Mouse (Mus musculus) stomach, adult 2 months (tissue): ENCODE results near the gene Rhbdd3. TPM values are rescaled to one million over a fixed set of nuclear protein-coding genes. Genes with fewer than 3 reads are reported as not detected.

Experiments
- polyA plus RNA-seq: library from polyadenylated mRNA; depleted of rRNA; stranded (reverse); fragments of >200 nt; gene quantifications from 2 replicates; pipeline ENCODE4 v1.2.3, GENCODE M21; 2012; rRNA removed

Gene Rhbdd3
- 10.2 and 13.8 TPM in 2 replicates for polyA plus RNA-seq

DNA sequence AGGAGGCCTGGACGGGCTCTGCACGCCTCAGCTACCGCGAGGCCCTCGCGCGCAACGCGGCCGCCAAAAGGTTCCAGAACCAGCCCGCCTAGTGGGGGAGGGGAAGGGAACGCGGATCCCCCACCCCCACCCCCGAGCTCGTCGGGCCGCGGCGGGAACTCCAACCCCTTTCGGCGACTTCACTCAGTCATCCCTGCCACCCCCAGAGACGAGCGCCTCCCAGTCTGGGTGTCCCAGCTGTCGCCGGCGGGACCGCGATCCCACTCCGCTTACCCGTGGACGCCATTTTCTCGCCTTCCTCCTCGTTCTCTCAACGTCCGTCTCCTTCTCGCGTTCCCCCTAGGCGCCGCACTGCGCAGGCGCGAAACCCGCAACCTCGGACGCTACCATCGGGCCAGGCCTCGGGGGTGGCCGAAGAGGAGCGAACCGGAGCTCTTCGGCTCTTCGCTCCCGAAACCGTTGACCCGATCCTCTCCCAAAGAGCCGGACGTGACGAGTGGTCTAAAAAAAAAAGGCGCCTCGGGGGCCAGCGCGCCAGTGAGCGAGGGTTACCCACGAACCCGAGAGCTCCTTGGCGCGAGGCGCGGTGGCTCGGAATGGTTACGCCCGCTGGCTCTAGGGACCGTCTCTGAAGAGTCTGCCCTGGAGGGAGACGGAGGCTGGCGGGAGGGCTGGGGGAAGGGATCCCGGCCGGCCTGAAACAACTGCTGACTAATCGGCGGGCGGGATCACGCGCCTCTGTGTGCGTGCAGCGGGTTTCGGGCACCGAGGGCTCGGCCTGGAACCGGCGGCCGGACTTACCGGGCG, at the start of gene Rhbdd3, which contains the start of gene Ewsr1:
Gene Rhbdd3, plus strand, starts transcription at position 191 of the 807 bp plus-strand sequence.
Gene Ewsr1, minus strand, starts transcription at position 531 of the 807 bp plus-strand sequence.

DNA sequence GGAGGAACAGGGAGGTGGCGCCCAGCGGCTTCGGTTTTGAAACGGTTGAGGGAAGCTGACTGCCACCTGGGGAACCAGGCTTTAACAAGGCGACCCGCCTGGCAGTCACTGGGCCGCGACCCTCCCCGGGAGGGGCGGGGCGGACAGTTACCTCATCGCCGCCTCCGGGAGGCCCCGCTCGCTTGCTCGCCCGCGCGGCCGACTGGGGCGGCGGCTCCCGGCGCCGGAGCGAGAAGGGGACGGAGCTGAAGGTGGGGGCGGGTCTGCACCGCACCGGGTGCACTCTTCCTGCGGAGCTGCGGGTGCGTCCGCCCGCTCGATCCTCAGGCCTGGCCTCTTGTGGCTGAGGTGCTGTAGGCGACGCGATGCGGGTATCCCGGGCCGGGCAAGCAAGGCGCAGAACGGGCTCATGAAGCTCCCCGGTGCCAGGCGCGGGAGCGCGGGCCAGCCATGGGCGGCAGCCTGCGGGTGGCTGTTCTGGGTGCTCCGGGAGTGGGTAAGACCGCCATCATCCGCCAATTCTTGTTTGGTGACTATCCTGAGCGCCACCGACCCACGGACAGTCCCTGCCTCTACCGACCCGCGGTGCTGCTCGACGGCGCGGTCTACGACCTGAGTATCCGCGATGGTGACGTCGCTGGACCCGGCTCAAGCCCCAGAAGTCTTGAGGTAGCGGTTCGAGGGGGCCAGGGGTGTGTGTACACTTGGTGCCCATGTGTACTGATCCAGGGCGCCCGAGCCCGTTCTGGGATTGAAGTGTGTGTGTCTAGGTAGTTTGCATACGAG, 40.7 kb upstream of the Rhbdd3 start, which contains the start of gene Rasl10a:
Gene Rasl10a, plus strand, starts transcription at position 273 of the 786 bp plus-strand sequence.

DNA sequence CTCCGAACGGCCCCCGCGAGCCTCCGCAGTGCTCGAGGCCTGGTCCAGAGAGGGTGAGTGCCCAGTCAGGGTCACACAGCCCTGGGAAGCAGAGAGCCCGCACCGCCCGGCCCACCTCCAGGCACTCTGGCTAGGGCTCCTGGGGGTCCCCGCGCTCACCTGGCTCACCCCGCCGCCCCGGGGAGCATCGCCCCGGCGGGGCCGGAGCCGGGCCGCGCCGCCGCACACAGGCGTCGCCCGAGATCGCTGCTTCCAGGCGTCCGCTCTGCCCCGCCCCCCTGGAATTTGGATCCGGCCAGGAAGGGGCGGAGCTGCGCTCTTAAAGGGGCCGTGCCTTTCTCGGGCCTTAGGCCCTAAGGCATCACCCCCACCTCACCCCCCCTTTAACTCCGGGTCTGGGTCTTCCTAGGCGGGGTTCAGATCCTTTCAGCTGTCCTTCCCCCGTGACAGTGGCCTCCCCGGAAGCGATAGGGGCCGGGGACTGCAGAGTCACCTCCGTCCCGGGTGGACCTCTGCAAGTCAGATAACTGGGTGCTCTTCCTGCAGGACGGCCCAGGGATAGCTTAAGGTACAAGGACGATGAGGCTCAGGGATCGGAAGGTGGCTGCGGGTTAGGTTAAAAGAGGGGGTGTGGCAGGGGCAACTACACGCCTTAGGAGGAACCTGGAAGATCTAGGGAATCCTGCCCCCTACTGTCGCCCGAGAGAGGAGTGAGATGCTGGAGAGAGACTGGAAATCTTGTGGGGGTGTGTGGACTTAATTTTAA, 33.5 kb upstream of the Rhbdd3 start, which contains the start of gene Gas2l1:
Gene Gas2l1, minus strand, starts transcription at position 272 of the 766 bp plus-strand sequence.

DNA sequence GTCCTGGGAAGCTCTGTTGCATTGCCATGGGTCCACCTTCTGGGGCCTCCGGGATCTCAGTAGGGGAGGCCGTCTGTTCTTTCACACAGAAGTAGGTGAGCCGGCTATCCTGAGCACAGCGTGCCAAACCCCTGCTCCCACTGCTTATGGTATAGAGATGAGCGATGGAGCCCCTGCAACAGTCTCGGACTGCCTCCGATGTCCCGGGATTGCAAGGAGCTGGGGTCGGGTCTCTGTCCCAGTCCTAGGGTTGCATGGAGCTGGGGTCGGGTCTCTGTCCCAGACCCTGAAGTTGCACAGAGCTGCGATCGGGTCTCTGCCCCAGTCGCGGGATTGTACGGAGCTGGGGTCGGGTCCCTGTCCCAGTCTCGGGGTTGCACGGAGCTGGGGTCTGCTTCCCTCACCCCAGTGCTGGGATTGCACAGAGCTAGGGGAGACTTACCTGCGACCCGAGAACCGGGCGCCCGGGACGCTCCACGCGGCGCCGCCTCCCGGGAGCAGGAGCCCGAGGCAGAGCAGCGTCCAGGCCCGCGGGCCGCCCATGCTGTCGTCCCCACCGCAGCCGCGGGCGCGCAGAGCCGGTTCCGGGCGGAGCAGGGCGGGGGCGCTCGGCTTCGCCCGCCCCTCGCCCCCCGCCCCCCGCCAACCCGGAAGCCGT, 53.1 kb downstream of the Rhbdd3 start, which contains the start of gene Emid1:
Gene Emid1, minus strand, starts transcription at position 578 of the 658 bp plus-strand sequence.

Other genes with a start within 250 kb of the Rhbdd3 start
- 20.6 and 26.2 TPM in 2 replicates for gene Nf2, start 249.4 kb upstream of the Rhbdd3 start, polyA plus RNA-seq
- 6.3 and 7.2 TPM in 2 replicates for gene Nipsnap1, start 225.0 kb upstream of the Rhbdd3 start, polyA plus RNA-seq
- 5.3 and 6.7 TPM in 2 replicates for gene Thoc5, start 203.6 kb upstream of the Rhbdd3 start, polyA plus RNA-seq
- gene Nefh, start 150.9 kb upstream of the Rhbdd3 start, polyA plus RNA-seq: 0.09 and 0.18 TPM in 2 replicates
- 40.9 and 46.0 TPM in 2 replicates for gene Ap1b1, start 112.1 kb upstream of the Rhbdd3 start, polyA plus RNA-seq
- 2.4 and 3.1 TPM in 2 replicates for gene Rasl10a, start 40.8 kb upstream of the Rhbdd3 start, polyA plus RNA-seq
- 40.6 and 57.2 TPM in 2 replicates for gene Gas2l1, start 33.6 kb upstream of the Rhbdd3 start, polyA plus RNA-seq
- 190 and 221 TPM in 2 replicates for gene Ewsr1, start 340 bp downstream of the Rhbdd3 start, polyA plus RNA-seq
- 16.8 and 34.5 TPM in 2 replicates for gene Emid1, start 53.3 kb downstream of the Rhbdd3 start, polyA plus RNA-seq
- gene Kremen1, start 162.6 kb downstream of the Rhbdd3 start, polyA plus RNA-seq: 11.8 and 12.7 TPM in 2 replicates